Mouse (Mus musculus) layer of hippocampus, adult 9-10 months (tissue): ENCODE data around the gene H2-Eb2.

ENCODE experiments used
- DNase-seq: peaks from one replicate; pipeline ENCODE4 v3.0.0; 2022; ENCODE audit warnings: low spot score

The H2-Eb2 gene

DNA sequence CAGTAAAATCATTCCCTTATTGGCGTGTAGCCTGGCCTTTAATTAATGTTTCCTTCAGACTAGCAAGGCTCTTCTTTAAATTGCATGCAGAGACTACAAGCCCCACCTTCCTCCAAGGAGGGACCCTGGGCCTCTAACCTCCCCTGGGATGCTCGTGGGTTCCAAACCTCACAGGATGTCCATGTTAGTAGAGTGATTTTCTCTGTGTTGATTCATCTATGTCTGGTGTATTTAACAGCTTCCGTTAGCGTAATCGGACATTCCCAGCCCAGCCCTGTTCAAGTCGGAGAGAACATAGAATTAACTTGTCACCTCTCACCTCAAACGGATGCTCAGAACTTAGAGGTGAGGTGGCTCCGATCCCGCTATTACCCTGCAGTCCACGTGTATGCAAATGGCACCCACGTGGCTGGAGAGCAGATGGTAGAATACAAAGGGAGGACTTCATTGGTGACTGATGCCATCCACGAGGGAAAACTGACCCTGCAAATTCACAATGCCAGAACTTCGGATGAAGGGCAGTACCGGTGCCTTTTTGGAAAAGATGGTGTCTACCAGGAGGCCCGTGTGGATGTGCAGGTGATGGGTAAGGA lies 37.6 kb downstream of the H2-Eb2 start:
- no peak for DNase-seq

DNA sequence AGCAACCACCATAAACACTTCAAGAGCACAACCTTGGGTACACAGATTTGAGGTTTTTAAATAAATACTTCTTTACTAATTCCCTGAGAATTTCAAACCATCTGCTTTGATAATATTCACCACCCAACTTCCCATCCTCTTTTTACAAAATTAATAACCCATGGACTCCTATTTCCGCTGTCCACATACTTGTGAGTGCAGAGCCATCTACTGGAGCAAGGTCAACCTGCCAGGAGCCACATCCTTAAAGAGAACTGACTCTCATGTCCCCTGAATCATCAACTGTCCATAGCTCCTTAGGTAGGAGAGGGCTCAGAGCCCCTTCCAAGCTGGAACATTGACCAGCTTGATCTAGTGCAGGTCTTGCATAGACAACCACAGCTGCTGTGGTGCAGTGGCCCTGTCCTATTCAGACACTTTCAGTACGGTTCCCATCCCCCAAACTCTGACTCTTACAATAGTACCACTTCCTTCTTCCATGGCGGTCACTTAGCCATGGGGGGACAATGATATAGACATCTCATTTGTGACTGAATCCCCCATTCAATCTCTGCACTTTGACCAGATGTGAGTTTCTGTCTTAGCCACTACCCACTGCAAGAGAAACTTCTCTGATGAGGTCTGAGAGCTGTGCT lies 38.3 kb downstream of the H2-Eb2 start:
- DNase-seq, result no peak

GRCm38 (mm10) chr17:34365031-34365430 lies 39.6 kb downstream of the H2-Eb2 start:
- DNase-seq, result no peak

DNA sequence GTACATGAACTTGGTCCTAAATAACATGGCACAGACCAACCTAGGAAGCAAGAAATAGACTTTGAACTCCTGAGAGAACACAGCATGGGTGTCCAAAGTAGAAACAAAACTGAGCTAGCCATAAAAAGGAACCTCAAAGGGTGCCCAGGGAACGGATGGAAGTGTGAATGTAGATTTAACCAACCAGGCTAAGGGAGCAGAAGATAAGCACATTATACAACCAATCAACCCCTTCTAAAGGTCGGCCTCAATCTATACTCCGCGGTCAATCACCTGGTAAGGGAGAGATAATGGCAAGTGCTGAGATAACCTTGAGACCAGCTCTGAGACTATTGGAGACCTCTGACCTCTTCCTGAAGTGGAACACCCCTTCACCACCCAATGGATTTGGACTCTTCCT lies 45.1 kb downstream of the H2-Eb2 start:
- no peak for DNase-seq

GRCm38 (mm10) chr17:34373055-34373709 lies 47.7 kb downstream of the H2-Eb2 start:
- no peak for DNase-seq

- no peak for DNase-seq
Observed at GRCm38 (mm10) chr17:34376847-34377246, 51.4 kb downstream of the H2-Eb2 start, which contains the start of gene Btnl1. TSS of gene Btnl1 (plus strand) at chr17:34377132.

DNA sequence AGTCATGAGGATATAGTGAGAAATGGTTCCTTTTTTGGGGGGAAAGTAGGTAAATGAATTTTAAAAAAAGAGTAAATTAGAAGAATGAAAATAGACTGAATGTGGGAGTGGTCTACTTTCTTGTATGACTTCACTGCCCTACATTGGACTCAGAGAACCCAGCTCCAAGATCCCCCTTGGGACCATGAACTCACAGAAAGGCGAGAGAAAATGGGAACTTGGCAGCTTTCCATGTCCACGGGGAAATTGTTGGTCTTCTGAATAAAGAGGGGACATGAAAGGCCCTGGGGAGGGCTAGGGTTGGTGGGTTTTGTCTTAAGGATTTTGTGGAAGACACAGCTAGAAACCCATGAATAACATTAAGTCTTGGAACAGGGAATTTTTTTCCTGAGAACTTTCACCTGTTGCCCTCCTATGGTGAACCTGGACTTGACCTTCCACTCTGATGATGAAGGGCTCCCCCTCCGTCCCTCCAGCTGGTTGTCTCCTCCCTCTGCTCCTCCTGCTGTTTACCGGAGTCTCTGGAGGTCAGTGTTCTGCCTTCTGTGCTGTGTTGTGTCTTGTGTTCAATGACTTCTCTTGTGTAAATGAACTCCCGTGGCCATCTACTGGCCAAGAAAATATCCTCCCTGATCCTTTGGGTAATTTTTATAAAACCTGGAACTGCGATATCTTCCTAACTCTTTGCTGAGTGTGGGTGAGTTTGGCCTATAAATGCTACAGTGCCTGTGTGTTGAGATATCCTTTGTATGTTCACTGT lies 52.2 kb downstream of the H2-Eb2 start:
- DNase-seq, result no peak

GRCm38 (mm10) chr17:34378716-34379115 lies 53.3 kb downstream of the H2-Eb2 start:
- DNase-seq, result no peak

DNA sequence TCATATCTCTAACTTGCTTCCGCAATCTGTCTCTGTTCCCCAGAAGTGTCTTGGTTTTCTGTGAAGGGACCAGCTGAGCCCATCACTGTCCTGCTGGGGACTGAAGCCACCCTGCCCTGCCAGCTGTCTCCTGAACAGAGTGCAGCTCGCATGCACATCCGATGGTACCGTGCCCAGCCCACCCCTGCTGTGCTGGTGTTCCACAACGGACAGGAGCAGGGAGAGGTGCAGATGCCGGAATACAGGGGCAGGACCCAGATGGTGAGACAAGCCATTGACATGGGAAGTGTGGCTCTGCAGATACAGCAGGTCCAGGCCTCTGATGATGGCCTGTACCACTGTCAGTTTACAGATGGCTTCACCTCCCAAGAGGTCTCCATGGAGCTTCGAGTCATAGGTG lies 54.0 kb downstream of the H2-Eb2 start:
- DNase-seq, result no peak

- DNase-seq, result no peak
Observed at GRCm38 (mm10) chr17:34381876-34382275, 56.4 kb downstream of the H2-Eb2 start.

DNA sequence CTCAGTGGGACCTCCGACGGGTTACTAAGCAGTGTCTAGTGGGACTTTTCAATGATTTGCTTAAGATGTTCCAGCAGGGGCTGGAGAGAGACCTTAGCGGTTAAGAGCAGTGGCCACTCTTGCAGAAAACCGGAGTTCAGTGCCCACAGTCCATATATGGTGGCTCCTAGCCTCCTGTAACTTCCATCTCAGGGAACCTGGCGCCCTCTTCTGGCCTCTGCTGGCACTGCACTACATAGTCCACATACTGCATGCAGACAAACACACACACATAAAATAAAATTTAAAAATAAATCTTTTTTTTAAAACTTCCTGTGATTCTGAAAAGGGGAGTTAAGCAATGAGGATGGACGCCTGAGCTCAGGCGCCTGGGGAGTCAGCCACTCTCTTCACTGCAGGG lies 57.7 kb downstream of the H2-Eb2 start:
- DNase-seq, result no peak

DNA sequence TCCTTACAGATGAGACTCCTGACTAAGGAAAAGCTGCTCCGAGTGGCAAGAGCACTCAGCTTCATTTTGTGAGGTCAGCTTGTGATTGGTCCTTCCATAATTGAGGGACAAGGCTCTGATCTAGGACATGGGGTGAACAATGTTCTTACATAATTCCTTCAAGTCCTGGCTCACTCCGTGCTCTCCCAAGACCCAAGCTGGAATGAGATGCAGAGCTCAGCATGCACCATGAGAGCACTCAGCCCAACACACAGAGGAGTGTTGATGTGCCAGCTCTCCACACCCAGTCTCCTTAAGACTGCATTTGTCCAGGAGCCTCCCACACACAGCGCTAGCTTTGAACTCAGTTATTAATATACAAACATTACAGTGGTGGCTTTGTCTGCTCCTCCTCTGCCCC lies 59.2 kb downstream of the H2-Eb2 start:
- no peak for DNase-seq

- DNase-seq, result no peak
Observed at GRCm38 (mm10) chr17:34386656-34387055, 61.2 kb downstream of the H2-Eb2 start.

- no peak for DNase-seq
Observed at GRCm38 (mm10) chr17:34388513-34388912, 63.0 kb downstream of the H2-Eb2 start.
